Mouse (Mus musculus): Measurements from ENCODE around the gene Gm9918. TPM values are rescaled to one million over a fixed set of nuclear protein-coding genes. Genes with fewer than 3 reads are reported as not detected.

Gm9918 gene
- polyA plus RNA-seq, 1 experiment, result not detected

DNA sequence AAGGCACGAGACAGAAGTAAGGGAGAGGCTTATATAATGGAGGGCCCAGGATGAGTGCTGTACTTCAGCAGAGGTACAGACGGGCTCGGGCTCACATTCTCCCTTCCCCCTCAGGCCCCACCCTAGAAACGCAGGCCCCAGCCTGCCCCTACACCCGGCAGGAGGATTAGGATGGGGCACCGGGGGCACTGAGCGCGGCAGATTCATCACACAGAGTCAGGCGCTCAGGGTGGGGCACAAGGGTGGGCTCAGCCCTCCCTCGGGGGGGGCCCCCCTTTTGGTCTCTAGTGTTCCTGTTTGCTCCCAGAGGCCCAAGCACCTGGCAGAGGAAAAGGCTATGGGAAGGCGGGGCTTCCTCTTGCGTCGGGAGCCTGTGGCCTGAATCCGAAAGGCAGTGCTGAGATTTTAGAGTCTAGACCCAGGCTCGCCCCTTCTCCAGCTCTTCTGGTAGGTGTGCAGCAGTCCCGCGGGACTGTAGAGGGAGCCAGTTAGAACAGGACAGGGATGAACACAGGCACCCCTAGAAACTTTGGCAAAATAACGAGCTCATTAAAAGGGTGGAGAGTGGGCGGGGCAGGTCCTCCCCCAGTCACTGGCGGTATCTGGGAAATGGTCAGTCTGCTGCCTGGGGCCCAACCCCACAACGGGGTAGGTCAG lies 34.9 kb upstream of the Gm9918 start:
- Histone ChIP-seq H3K27ac (ENCODE audit: insufficient read depth, low read depth, low read length) (no peak overlapping the region), H3K4me1 (ENCODE audit: control insufficient read depth, insufficient read depth, low read length) (peaks cover 38% of the 10 kb centered on the region), H3K4me3 (ENCODE audit: insufficient read depth, low read length) (no peak overlapping the region)
- TF ChIP-seq POLR2A (IDR thresholded peaks at IDR 0.05; ENCODE audit: borderline replicate concordance, low read depth, low read length), result no peak
- no peak for TF ChIP-seq CTCF (IDR thresholded peaks at IDR 0.05; ENCODE audit: low read depth, low read length)

DNA sequence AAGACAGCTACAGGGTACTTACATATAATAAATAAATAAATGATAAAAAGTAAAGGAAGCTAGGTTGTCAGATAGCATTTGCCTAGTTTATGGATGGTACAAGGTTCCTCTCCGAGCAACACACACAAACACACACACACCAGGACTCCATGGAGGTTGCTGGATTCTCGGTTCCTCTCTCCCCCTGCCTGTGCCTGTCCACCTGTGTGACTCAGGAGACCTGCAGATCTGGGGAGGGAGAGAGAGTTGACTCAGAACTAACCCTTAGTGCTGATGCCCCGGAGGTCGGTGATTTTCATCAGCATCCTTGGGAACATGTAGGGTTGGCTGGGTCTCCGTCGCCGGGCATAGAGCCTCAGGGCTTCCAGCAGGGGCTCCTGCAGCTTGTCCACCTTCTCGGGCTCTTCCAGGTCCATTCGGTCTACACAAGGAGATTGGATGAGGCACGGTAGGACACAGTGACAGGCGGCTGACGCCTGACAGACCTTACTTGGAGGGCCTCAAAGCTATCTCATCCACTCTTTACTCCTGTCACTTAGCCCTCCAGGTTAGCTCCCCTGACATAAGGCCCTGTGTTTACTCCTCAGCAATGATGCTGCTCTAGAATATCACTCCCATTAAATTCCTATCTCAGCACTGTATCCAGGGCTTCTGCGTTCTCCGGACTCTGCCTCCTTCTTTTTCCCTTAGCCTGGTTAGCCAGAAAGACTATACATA lies 31.7 kb upstream of the Gm9918 start:
- Histone ChIP-seq H3K27ac (ENCODE audit: insufficient read depth, low read depth, low read length) (no peak overlapping the region), H3K4me1 (ENCODE audit: control insufficient read depth, insufficient read depth, low read length) (peaks cover 19% of the 10 kb centered on the region), H3K4me3 (ENCODE audit: insufficient read depth, low read length) (no peak overlapping the region)
- TF ChIP-seq CTCF (IDR thresholded peaks at IDR 0.05; ENCODE audit: low read depth, low read length) (no peak), POLR2A (IDR thresholded peaks at IDR 0.05; ENCODE audit: borderline replicate concordance, low read depth, low read length) (no peak)

DNA sequence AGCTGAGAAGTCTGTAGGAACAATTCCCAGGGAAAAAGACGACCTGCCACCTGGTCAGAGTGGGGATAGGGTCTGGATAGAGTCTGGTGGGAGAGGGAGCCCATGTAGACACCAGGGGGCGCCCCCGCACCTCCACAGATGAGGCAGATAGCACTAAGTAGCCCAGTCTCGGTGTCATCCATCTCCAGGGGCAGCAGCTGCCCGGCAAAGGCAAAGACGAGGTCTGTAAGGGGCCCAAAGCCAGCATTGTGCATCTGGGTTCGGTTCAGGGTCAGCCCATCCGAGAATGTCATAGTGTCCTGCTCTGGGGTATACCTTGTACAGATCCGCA lies 31.1 kb upstream of the Gm9918 start:
- Histone ChIP-seq H3K4me1 (ENCODE audit: control insufficient read depth, insufficient read depth, low read length) (peaks cover 19% of the 10 kb centered on the region), H3K4me3 (ENCODE audit: insufficient read depth, low read length) (no peak overlapping the region), H3K27ac (ENCODE audit: insufficient read depth, low read depth, low read length) (no peak overlapping the region)
- no peak for TF ChIP-seq POLR2A (IDR thresholded peaks at IDR 0.05; ENCODE audit: borderline replicate concordance, low read depth, low read length)
- peak; percentile 66 for TF ChIP-seq CTCF (IDR thresholded peaks at IDR 0.05; ENCODE audit: low read depth, low read length)

GRCm38 (mm10) chr15:102239851-102240250 lies 30.5 kb upstream of the Gm9918 start:
- no peak overlapping the region for H3K27ac ChIP-seq (ENCODE audit: insufficient read depth, low read depth, low read length)
- H3K4me1 ChIP-seq (ENCODE audit: control insufficient read depth, insufficient read depth, low read length), result peaks cover 15% of the 10 kb centered on the region
- H3K4me3 ChIP-seq (ENCODE audit: insufficient read depth, low read length), result no peak overlapping the region
- TF ChIP-seq POLR2A (IDR thresholded peaks at IDR 0.05; ENCODE audit: borderline replicate concordance, low read depth, low read length), result no peak
- TF ChIP-seq CTCF (IDR thresholded peaks at IDR 0.05; ENCODE audit: low read depth, low read length), result no peak

- Histone ChIP-seq H3K4me3 (ENCODE audit: insufficient read depth, low read length) (no peak overlapping the region), H3K4me1 (ENCODE audit: control insufficient read depth, insufficient read depth, low read length) (peaks cover 22% of the 10 kb centered on the region), H3K27ac (ENCODE audit: insufficient read depth, low read depth, low read length) (no peak overlapping the region)
- TF ChIP-seq POLR2A (IDR thresholded peaks at IDR 0.05; ENCODE audit: borderline replicate concordance, low read depth, low read length), result no peak
- TF ChIP-seq CTCF (IDR thresholded peaks at IDR 0.05; ENCODE audit: low read depth, low read length), result no peak
Measured at GRCm38 (mm10) chr15:102240607-102241006, 29.8 kb upstream of the Gm9918 start.

DNA sequence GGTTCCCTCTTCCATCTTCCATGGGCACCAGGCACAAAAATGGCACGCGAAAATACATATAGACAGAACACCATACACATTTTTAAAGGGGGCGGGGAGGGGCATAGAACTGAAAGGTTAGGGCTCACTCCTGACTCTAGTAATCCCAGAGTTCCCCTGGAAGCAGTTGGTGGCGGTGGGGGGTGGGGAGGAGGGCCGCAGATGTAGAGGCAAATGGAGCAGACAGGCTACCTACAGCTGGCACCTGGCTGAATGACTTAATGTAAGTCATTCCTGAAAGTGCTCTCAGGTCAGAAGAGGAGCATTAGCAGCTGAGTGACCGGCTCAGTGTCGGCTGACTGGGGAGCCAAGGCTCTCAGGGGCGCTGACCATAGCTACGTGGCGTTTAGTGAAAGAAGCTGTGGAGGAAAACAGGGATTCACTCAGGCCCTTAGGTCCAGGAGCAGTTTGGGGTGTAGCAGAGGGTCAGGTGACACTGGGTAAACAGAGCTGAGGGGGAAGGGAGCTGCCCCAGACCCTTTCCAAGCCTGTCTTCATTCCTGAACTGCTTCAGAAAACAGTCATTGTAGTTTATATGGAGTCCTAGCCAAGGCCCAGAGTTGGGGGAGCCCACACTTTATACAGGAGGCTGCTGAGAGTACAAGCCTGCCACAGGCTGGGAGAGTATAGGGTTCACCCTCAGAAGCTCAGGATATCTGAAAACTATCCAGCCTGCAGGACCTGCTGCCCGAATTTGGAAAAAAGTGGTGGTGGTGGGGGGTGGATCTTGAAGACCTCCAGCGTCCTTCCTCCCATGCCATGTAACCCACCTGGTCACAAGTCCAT lies 27.7 kb upstream of the Gm9918 start:
- Histone ChIP-seq H3K4me1 (ENCODE audit: control insufficient read depth, insufficient read depth, low read length) (peaks cover 22% of the 10 kb centered on the region), H3K4me3 (ENCODE audit: insufficient read depth, low read length) (peak overlapping the region; percentile 42), H3K27ac (ENCODE audit: insufficient read depth, low read depth, low read length) (peak overlapping the region; percentile 86)
- TF ChIP-seq POLR2A (IDR thresholded peaks at IDR 0.05; ENCODE audit: borderline replicate concordance, low read depth, low read length), result no peak
- TF ChIP-seq CTCF (IDR thresholded peaks at IDR 0.05; ENCODE audit: low read depth, low read length), result no peak

GRCm38 (mm10) chr15:102243229-102244190 lies 26.9 kb upstream of the Gm9918 start:
- H3K27ac ChIP-seq (ENCODE audit: insufficient read depth, low read depth, low read length), result peak overlapping the region; percentile 95
- H3K4me3 ChIP-seq (ENCODE audit: insufficient read depth, low read length), result peak overlapping the region; percentile 51
- no peak for TF ChIP-seq CTCF (IDR thresholded peaks at IDR 0.05; ENCODE audit: low read depth, low read length)
- 0 out of 2 replicates have a peak, but pooled peaks have one; percentile 12 for TF ChIP-seq POLR2A (IDR thresholded peaks at IDR 0.05; ENCODE audit: borderline replicate concordance, low read depth, low read length)
- H3K4me1 ChIP-seq (ENCODE audit: control insufficient read depth, insufficient read depth, low read length), result peaks cover 22% of the 10 kb centered on the region

- Histone ChIP-seq H3K4me3 (ENCODE audit: insufficient read depth, low read length) (peak overlapping the region; percentile 73), H3K27ac (ENCODE audit: insufficient read depth, low read depth, low read length) (peak overlapping the region; percentile 95), H3K4me1 (ENCODE audit: control insufficient read depth, insufficient read depth, low read length) (peaks cover 22% of the 10 kb centered on the region)
- TF ChIP-seq POLR2A (IDR thresholded peaks at IDR 0.05; ENCODE audit: borderline replicate concordance, low read depth, low read length) (no peak), CTCF (IDR thresholded peaks at IDR 0.05; ENCODE audit: low read depth, low read length) (no peak)
Measured at GRCm38 (mm10) chr15:102244306-102245191, 25.8 kb upstream of the Gm9918 start.
